Mouse (Mus musculus) hindbrain, embryonic 10.5 days (tissue): ENCODE results near the gene T2. TPM values are rescaled to one million over a fixed set of nuclear protein-coding genes. Genes with fewer than 3 reads are reported as not detected.
"Not testable (repeated sequence)": the region's sequence is repeated elsewhere in the genome, so short reads cannot be mapped to it uniquely, and the experiment has no call there.

Experiments
- DNase-seq: peaks from one replicate; pipeline ENCODE4 v3.0.0-alpha.2; 2017; ENCODE audit warnings: low spot score
- H3K27ac ChIP-seq: fragments of 300-500 bp; sonication (generic); 2 replicates; pipeline ENCODE4 v1.5.1; 2016; ENCODE audit warnings: mild to moderate bottlenecking, moderate library complexity
- H3K27me3 ChIP-seq: fragments of 300-500 bp; sonication (generic); 2 replicates; pipeline ENCODE4 v1.6.1; 2016; ENCODE audit warnings: mild to moderate bottlenecking; ENCODE audit not compliant: poor library complexity, insufficient read depth, severe bottlenecking
- H3K36me3 ChIP-seq: fragments of 300-500 bp; sonication (generic); 2 replicates; pipeline ENCODE4 v1.6.1; 2016; ENCODE audit warnings: mild to moderate bottlenecking, moderate library complexity
- H3K4me1 ChIP-seq: fragments of 300-500 bp; sonication (generic); replicated peaks from 2 replicates; pipeline ENCODE4 v1.6.1; 2016; ENCODE audit warnings: mild to moderate bottlenecking
- H3K4me3 ChIP-seq: fragments of 300-500 bp; sonication (generic); 2 replicates; pipeline ENCODE4 v1.5.1; 2016; ENCODE audit warnings: mild to moderate bottlenecking, moderate library complexity
- H3K9me3 ChIP-seq: fragments of 300-500 bp; sonication (generic); 2 replicates; pipeline ENCODE4 v1.6.1; 2016; ENCODE audit warnings: mild to moderate bottlenecking, moderate library complexity
- WGBS: fragments of 180-500 bp; shearing (Covaris S2); methylation state at CpG from one replicate; pipeline ENCODE4 v1.1.7; 2016; 5-methylcytosine and 5-hydroxymethylcytosine counted together
- polyA plus RNA-seq: library from polyadenylated mRNA; unstranded; fragments of >200 nt; fragmentation: Nextera tagmentation; extraction: Ambion mirVana; gene quantifications from 2 replicates; pipeline ENCODE4 v1.2.1, GENCODE M21; 2016

Gene T2
- polyA plus RNA-seq, 1 experiment from 2014 or later = 0.82 TPM

DNA sequence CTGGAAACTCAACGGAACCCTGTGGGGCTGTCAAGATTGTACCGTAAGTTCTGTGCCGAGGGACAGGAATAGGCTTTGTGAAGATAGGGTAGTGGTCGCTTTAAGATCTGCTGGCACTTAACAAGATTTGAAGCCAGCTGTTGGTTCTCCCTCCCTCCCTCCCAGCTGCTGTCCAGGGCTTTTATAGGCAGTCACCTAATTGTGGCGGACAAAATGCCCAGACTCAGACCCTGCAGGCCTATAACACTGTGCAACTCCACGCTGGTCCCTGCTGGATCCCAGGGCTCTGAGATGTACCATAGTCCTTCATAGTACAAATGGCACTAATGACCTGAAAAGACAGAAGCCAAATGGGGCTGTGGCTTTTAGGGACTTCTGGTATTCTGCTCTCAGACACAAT is 50.5 kb downstream of the T2 start:
- no peak overlapping the region for H3K4me3 ChIP-seq
- 16% methylated on average over 6 of the region's 6 CpGs for WGBS
- H3K27ac ChIP-seq = 0 out of 2 replicates have a peak overlapping the region, but pooled peaks have one; percentile 31
- no peaks in the 10 kb centered on the region for H3K9me3 ChIP-seq
- peaks cover 31% of the 10 kb centered on the region for H3K4me1 ChIP-seq
- DNase-seq = no peak
- H3K36me3 ChIP-seq = no peaks in the 10 kb centered on the region
- H3K27me3 ChIP-seq = peaks cover 15% of the 10 kb centered on the region

- WGBS = 77% methylated on average over 4 of the region's 4 CpGs
- peaks cover 31% of the 10 kb centered on the region for H3K4me1 ChIP-seq
- not testable (repeated sequence) for DNase-seq, H3K27ac ChIP-seq, H3K4me3 ChIP-seq, H3K36me3 ChIP-seq, H3K9me3 ChIP-seq
- peaks cover 24% of the 10 kb centered on the region for H3K27me3 ChIP-seq
Measured at GRCm38 (mm10) chr17:8408002-8408401, 52.2 kb downstream of the T2 start.

GRCm38 (mm10) chr17:8408589-8409295 is 53.0 kb downstream of the T2 start:
- peaks cover 31% of the 10 kb centered on the region for H3K4me1 ChIP-seq
- DNase-seq = no peak
- 0 out of 2 replicates have a peak overlapping the region, but pooled peaks have one; percentile 42 for H3K27ac ChIP-seq
- WGBS = 5% methylated on average over 16 of the region's 16 CpGs
- no peak overlapping the region for H3K4me3 ChIP-seq
- H3K9me3 ChIP-seq = no peaks in the 10 kb centered on the region
- no peaks in the 10 kb centered on the region for H3K36me3 ChIP-seq
- peaks cover 31% of the 10 kb centered on the region for H3K27me3 ChIP-seq

DNA sequence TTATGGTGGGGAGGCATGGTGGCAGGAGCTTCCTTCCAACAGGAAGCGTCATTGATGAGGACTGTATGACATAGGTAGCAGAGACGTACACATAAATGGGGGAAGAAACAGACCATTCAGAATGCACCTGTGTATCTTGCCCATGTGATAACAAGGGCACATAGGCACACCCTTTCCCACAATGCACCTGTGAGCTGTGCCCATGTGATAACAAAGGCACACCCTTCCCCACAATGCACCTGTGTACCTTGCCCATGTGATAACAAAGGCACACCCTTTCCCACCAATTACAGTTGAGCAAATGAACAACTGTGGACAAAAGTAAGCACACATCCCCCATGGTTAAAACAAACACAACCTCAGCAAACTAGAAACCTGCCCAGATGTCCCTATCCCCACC is 54.5 kb downstream of the T2 start:
- 87% methylated on average over 2 of the region's 2 CpGs for WGBS
- peaks cover 43% of the 10 kb centered on the region for H3K27me3 ChIP-seq
- no peak overlapping the region for H3K27ac ChIP-seq
- H3K9me3 ChIP-seq = no peaks in the 10 kb centered on the region
- no peaks in the 10 kb centered on the region for H3K36me3 ChIP-seq
- no peak for DNase-seq
- H3K4me1 ChIP-seq = peaks cover 41% of the 10 kb centered on the region
- H3K4me3 ChIP-seq = no peak overlapping the region

- no peak overlapping the region for H3K4me3 ChIP-seq
- peaks cover 30% of the 10 kb centered on the region for H3K4me1 ChIP-seq
- H3K27ac ChIP-seq = no peak overlapping the region
- WGBS = 57% methylated on average over 5 of the region's 5 CpGs
- H3K36me3 ChIP-seq = no peaks in the 10 kb centered on the region
- H3K9me3 ChIP-seq = no peaks in the 10 kb centered on the region
- peaks cover 50% of the 10 kb centered on the region for H3K27me3 ChIP-seq
- DNase-seq = no peak
Measured at GRCm38 (mm10) chr17:8413656-8414055, 57.9 kb downstream of the T2 start.

GRCm38 (mm10) chr17:8415533-8415932 is 59.7 kb downstream of the T2 start:
- DNase-seq = no peak
- peaks cover 44% of the 10 kb centered on the region for H3K27me3 ChIP-seq
- peak overlapping the region; percentile 35; the same call in 1 of the 2 replicates for H3K27ac ChIP-seq
- peaks cover 20% of the 10 kb centered on the region for H3K4me1 ChIP-seq
- no peaks in the 10 kb centered on the region for H3K36me3 ChIP-seq
- H3K9me3 ChIP-seq = no peaks in the 10 kb centered on the region
- H3K4me3 ChIP-seq = no peak overlapping the region
- 9% methylated on average over 8 of the region's 8 CpGs for WGBS

DNA sequence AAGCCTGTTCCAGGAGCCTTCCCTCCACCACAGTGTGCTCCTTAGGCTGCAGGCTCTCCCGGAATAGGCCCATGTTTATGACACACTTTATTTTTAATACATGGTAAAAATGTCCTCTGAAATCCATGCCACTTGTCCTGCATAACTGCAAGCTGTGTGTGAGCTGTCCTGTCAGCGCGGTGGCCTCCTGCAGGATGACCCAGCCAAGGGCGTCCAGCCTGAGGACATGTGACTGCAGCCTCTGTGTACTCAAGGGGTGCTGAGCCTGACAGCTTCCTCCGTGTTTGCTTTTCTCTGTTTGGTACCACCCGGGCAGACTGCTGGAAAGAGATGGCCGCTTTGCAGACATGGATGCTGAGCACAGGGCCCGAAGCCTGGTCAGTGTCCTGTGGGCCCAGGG is 61.1 kb downstream of the T2 start:
- no peaks in the 10 kb centered on the region for H3K9me3 ChIP-seq
- no peak for DNase-seq
- H3K36me3 ChIP-seq = no peaks in the 10 kb centered on the region
- 61% methylated on average over 8 of the region's 8 CpGs for WGBS
- H3K27ac ChIP-seq = no peak overlapping the region
- H3K4me1 ChIP-seq = peaks cover 20% of the 10 kb centered on the region
- H3K27me3 ChIP-seq = peaks cover 41% of the 10 kb centered on the region
- H3K4me3 ChIP-seq = no peak overlapping the region

- Histone ChIP-seq H3K36me3 (no peaks in the 10 kb centered on the region), H3K27me3 (peaks cover 16% of the 10 kb centered on the region; the same call in 1 of the 2 replicates), H3K4me3 (no peak overlapping the region), H3K9me3 (no peaks in the 10 kb centered on the region), H3K4me1 (peaks cover 3% of the 10 kb centered on the region; the same call in 1 of the 2 replicates), H3K27ac (no peak overlapping the region)
- DNase-seq = no peak
- WGBS = 61% methylated on average over 1 of the region's 1 CpGs
Measured at GRCm38 (mm10) chr17:8420739-8421138, 64.9 kb downstream of the T2 start.

GRCm38 (mm10) chr17:8421517-8421916 is 65.7 kb downstream of the T2 start:
- peaks cover 17% of the 10 kb centered on the region for H3K27me3 ChIP-seq
- no peak for DNase-seq
- H3K27ac ChIP-seq = no peak overlapping the region
- H3K4me3 ChIP-seq = no peak overlapping the region
- 46% methylated on average over 5 of the region's 5 CpGs for WGBS
- no peaks in the 10 kb centered on the region for H3K4me1 ChIP-seq
- H3K36me3 ChIP-seq = no peaks in the 10 kb centered on the region
- H3K9me3 ChIP-seq = no peaks in the 10 kb centered on the region

DNA sequence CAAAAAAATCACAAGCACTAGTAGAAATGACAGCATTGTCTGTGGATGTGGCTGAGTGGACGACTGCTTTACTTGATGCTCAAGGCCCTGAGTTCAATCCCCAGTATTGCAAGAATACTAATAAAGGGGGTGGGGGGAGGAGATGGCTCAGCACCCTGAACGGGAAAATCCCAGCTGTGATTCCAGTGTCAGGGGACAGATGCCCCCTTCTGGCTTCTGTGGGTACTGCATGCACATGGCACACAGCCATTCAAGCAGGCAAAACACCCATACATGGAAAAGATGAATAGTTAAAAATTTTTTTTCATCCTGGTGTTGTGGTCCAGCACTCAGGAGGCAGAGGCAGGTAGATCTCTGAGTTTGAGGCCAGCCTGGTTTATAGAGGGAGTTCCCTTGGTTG is 67.5 kb downstream of the T2 start:
- 51% methylated on average over 2 of the region's 2 CpGs for WGBS
- H3K27me3 ChIP-seq = peaks cover 29% of the 10 kb centered on the region

GRCm38 (mm10) chr17:8429436-8429835 is 73.6 kb downstream of the T2 start:
- Histone ChIP-seq H3K27ac (no peak overlapping the region), H3K36me3 (no peaks in the 10 kb centered on the region), H3K4me3 (peak overlapping the region; percentile 28; the same call in 1 of the 2 replicates), H3K4me1 (peaks cover 40% of the 10 kb centered on the region), H3K27me3 (peaks cover 90% of the 10 kb centered on the region), H3K9me3 (no peaks in the 10 kb centered on the region)
- WGBS = under 1% methylated on average over 16 of the region's 16 CpGs
- no peak for DNase-seq

More for the DNA sequence above, 67.5 kb downstream of the T2 start:
- Histone ChIP-seq H3K9me3 (no peaks in the 10 kb centered on the region), H3K4me1 (no peaks in the 10 kb centered on the region), H3K36me3 (no peaks in the 10 kb centered on the region), H3K27ac (no peak overlapping the region), H3K4me3 (no peak overlapping the region)
- DNase-seq = peak; percentile 36

- no peaks in the 10 kb centered on the region for H3K36me3 ChIP-seq
- no peak overlapping the region for H3K27ac ChIP-seq
- under 1% methylated on average over 5 of the region's 5 CpGs for WGBS
- DNase-seq = peak; percentile 55
- H3K27me3 ChIP-seq = peaks cover 95% of the 10 kb centered on the region
- H3K4me1 ChIP-seq = peaks cover 42% of the 10 kb centered on the region
- no peaks in the 10 kb centered on the region for H3K9me3 ChIP-seq
- H3K4me3 ChIP-seq = peak overlapping the region; percentile 28; the same call in 1 of the 2 replicates
Measured at GRCm38 (mm10) chr17:8429896-8430295, 74.1 kb downstream of the T2 start.

DNA sequence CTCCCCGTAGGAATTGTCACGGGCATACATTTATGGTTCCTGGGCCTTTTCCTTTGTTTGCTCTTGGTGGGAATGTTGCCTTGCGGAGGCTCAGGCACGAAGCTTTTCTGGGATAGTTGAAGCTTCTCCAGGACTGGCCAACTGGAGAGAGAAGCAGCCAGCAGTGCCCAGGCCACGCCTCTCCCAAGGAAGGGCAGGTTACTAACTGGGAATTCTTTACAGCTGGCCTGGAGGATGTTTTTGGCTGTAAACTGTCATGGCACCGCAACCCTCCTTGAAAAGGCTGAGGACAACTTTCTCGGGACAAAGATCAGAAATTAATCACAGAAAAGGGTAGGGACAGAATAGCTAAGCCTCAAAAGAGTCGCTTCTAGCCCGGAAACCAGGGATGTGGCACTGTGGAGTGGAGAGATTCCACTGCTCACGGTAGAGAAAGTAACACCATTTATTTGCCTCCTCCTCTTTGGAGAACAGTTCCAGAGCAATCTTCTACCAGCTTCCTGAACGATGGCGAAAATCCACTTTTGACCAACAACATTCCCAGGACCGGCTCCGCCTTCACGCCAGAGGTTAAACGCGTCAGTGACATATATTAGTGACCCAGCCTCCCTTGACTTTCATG is 76.5 kb downstream of the T2 start:
- DNase-seq = peak; percentile 35
- no peak overlapping the region for H3K27ac ChIP-seq
- peaks cover 100% of the 10 kb centered on the region for H3K27me3 ChIP-seq
- H3K9me3 ChIP-seq = no peaks in the 10 kb centered on the region
- no peak overlapping the region for H3K4me3 ChIP-seq
- peaks cover 42% of the 10 kb centered on the region for H3K4me1 ChIP-seq
- H3K36me3 ChIP-seq = no peaks in the 10 kb centered on the region
- 2% methylated on average over 17 of the region's 17 CpGs for WGBS
